Mouse (Mus musculus) embryonic facial prominence, embryonic 10.5 days (tissue): ENCODE data around the gene Icam1. TPM values are rescaled to one million over a fixed set of nuclear protein-coding genes. Genes with fewer than 3 reads are reported as not detected.

ENCODE experiments used
- microRNA counts: library from miRNA; unstranded; fragments of <30 nt; microRNA quantifications from one replicate; lab custom pipeline; 2017
- microRNA-seq: library from miRNA; unstranded; fragments of <30 nt; microRNA quantifications from one replicate; pipeline ENCODE4, GENCODE M21; 2017
- polyA plus RNA-seq: library from polyadenylated mRNA; unstranded; fragments of >200 nt; fragmentation: Nextera tagmentation; extraction: Ambion mirVana; gene quantifications from 2 replicates; pipeline ENCODE4 v1.2.1, GENCODE M21; 2016

Icam1 gene
- polyA plus RNA-seq, 1 experiment from 2014 or later, result 5.9 TPM

MicroRNA genes within 50 kb of the gene (microRNA counts, 519-probe panel; counts per million panel counts)
- microRNA mmu-miR-1900 (lab: Ali Mortazavi, UCI), result 4,380 counts per million, percentile 81 among the panel's probes with 10 or more counts

Small RNA genes lying within 50 kb of the gene (microRNA-seq; reads per million reads assigned to microRNA genes)
- gene Mir1900 (not detected), gene Mir7082 (1.8 reads per million)

Other genes with a start within 250 kb of the Icam1 start
- gene Col5a3, start 200.9 kb upstream of the Icam1 start, polyA plus RNA-seq, result 0.39 and 0.60 TPM in 2 replicates
- not detected in 2 replicates for gene Rdh8, start 197.5 kb upstream of the Icam1 start, polyA plus RNA-seq
- 1.1 and 2.2 TPM in 2 replicates for gene A230050P20Rik, start 147.3 kb upstream of the Icam1 start, polyA plus RNA-seq
- gene Angptl6, start 136.3 kb upstream of the Icam1 start, polyA plus RNA-seq, result 3.2 and 3.3 TPM in 2 replicates
- 99.2 and 100 TPM in 2 replicates for gene Ppan, start 127.8 kb upstream of the Icam1 start, polyA plus RNA-seq
- 411 and 431 TPM in 2 replicates for gene Eif3g, start 117.4 kb upstream of the Icam1 start, polyA plus RNA-seq
- gene Dnmt1, start 56.1 kb upstream of the Icam1 start, polyA plus RNA-seq, result 168 and 176 TPM in 2 replicates
- gene S1pr2, start 39.2 kb upstream of the Icam1 start, polyA plus RNA-seq, result 38.2 and 42.8 TPM in 2 replicates
- 154 and 161 TPM in 2 replicates for gene Mrpl4, start 13.2 kb upstream of the Icam1 start, polyA plus RNA-seq
- gene Icam4, start 13.4 kb downstream of the Icam1 start, polyA plus RNA-seq, result 3.8 and 5.1 TPM in 2 replicates
- not detected in 2 replicates for gene Icam5, start 16.1 kb downstream of the Icam1 start, polyA plus RNA-seq
- gene Zglp1, start 51.1 kb downstream of the Icam1 start, polyA plus RNA-seq, result 0.70 and 1.8 TPM in 2 replicates
- gene Gm49373, start 57.1 kb downstream of the Icam1 start, polyA plus RNA-seq, result 0.42 and 1.4 TPM in 2 replicates
- gene Fdx1l, start 57.6 kb downstream of the Icam1 start, polyA plus RNA-seq, result 62.6 and 64.0 TPM in 2 replicates
- gene Gm38431, start 76.0 kb downstream of the Icam1 start, polyA plus RNA-seq, result 3.5 and 4.5 TPM in 2 replicates
- gene Raver1, start 76.0 kb downstream of the Icam1 start, polyA plus RNA-seq, result 98.1 and 106 TPM in 2 replicates
- 14.8 and 16.1 TPM in 2 replicates for gene Tyk2, start 115.3 kb downstream of the Icam1 start, polyA plus RNA-seq
- 418 and 430 TPM in 2 replicates for gene Cdc37, start 134.0 kb downstream of the Icam1 start, polyA plus RNA-seq
- gene Pde4a, start 149.7 kb downstream of the Icam1 start, polyA plus RNA-seq, result 4.9 and 5.3 TPM in 2 replicates
- 47.8 and 49.6 TPM in 2 replicates for gene Keap1, start 223.4 kb downstream of the Icam1 start, polyA plus RNA-seq
- gene S1pr5, start 232.5 kb downstream of the Icam1 start, polyA plus RNA-seq, result 0.22 TPM in 1 of 2 replicates, not detected in the other
- 37.8 and 41.3 TPM in 2 replicates for gene Atg4d, start 249.3 kb downstream of the Icam1 start, polyA plus RNA-seq